Mouse (Mus musculus): ENCODE data around the gene Spire2.
A peak's percentile ranks its signal among the peaks of the same experiment; 100 is the strongest.
"Not testable (repeated sequence)": the region's sequence is repeated elsewhere in the genome, so short reads cannot be mapped to it uniquely, and the experiment has no call there.

Gene Spire2

GRCm38 (mm10) chr8:123332262-123333090 is at the start of gene Spire2:
Spire2 (plus strand) TSS chr8:123332713.
- peak; percentile 16 to 40 for DNase-seq (ENCODE audit: low spot score in 2 of 2)

GRCm38 (mm10) chr8:123282994-123283393 is 49.5 kb upstream of the Spire2 start:
- not testable (repeated sequence) for DNase-seq (ENCODE audit: low spot score in 2 of 2)

GRCm38 (mm10) chr8:123283991-123284390 is 48.5 kb upstream of the Spire2 start:
- DNase-seq (ENCODE audit: low spot score in 2 of 2): no peak

DNA sequence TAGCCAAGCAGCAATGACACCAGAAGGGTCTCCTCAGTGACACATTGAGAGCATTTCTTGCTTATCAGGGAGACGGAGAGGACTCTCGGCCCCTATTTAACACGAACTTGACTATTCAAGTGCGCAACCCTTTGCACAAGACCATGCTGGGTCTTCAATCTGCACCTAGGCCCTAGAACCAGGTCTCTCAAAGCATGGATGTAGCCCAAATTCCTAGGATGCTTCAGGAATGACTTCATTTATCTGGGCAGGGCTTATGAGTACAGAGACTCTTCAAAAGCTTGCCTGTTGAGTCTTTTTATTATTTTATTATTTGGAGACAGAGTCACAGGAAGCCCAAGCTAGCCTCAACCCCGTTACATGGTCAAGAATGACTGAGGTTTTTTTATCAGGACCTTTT is 48.0 kb upstream of the Spire2 start:
- no peak for DNase-seq (ENCODE audit: low spot score in 2 of 2)

GRCm38 (mm10) chr8:123287362-123287761 is 45.2 kb upstream of the Spire2 start:
- DNase-seq (ENCODE audit: low spot score in 2 of 2): no peak

DNA sequence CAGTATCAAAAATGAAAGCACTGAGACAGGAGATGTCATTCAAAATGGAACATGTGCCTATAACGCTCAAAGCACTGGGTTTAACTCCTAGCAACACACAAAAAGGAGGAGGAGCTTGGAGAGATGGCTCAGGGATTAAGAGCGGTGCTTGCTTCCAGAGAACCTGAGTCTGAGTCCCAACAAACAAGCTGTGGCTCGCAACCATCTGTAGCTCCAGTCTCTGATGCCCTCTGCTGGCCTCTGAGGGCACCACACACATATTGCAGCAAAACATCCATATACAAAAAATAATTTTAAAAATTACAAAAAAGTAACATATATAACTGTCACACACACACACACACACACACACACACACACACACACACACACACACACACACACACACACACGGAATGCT is 42.3 kb upstream of the Spire2 start:
- DNase-seq (ENCODE audit: low spot score in 2 of 2): no peak

GRCm38 (mm10) chr8:123290679-123291078 is 41.8 kb upstream of the Spire2 start:
- peak in 1 of 2 experiments; percentile 13 for DNase-seq (ENCODE audit: low spot score in 2 of 2)

- DNase-seq (ENCODE audit: low spot score in 2 of 2): peak; percentile 68 to 77
These were observed 40.8 kb upstream of the Spire2 start for GRCm38 (mm10) chr8:123291716-123292115.

GRCm38 (mm10) chr8:123292281-123292680 is 40.2 kb upstream of the Spire2 start:
- no peak for DNase-seq (ENCODE audit: low spot score in 2 of 2)

DNA sequence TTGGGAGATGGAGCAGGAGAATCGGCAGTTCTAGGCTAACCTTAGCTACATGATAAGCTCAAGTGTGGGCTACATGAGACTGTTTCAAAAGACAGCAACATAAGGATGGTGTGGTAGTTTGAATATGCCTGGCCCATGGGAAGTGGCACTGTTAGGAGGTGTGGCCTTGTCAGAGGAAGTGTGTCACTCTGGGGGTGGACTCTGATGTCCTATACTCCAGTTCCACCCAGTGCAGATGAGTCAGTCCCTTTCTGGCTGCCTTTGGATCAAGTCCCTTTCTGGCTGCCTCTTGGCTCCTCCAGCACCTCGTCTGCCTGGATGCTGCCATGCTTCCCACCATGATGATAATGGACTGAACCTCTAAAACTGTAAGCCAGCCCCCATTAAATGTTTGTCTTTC is 39.7 kb upstream of the Spire2 start:
- DNase-seq (ENCODE audit: low spot score in 2 of 2): no peak

DNA sequence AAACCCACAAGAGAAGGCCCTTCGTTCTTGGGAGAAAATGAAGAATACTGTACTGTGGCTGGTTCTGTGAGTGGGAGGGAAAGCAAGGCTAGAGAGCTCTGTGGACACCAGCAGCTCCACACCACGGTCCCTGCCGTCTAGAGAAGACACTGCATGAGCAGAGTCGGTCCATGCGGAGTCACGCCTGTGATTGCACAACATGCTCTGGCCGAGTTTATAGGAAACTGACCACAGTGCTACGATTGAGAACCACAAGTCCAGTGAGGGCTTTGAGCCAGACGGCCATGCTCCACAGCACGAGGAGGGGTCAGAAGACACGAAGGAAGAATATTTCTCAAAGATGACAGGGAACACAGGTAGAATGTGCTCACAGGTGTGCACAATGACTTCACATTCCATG is 34.2 kb upstream of the Spire2 start:
- DNase-seq (ENCODE audit: low spot score in 2 of 2): no peak

DNA sequence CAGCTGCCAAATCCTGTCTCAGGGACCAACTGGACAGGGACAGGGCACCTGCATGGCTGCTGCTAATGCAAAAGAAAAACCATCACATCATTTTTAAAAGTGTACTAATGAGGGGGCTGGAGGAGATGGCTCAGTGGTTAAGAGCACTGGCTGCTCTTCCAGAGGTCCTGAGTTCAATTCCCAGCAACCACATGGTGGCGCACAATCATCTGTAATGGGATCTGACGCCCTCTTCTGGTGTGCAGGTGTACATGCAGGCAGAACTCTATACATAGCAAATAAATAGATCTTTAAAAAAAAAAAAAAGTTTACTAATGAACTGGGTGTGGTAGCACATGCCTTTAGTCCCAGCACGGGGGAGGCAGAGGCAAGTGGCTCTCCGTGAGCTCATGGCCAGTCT is 23.8 kb upstream of the Spire2 start:
- no peak for DNase-seq (ENCODE audit: low spot score in 2 of 2)

- no peak for DNase-seq (ENCODE audit: low spot score in 2 of 2)
These were observed 14.6 kb upstream of the Spire2 start for GRCm38 (mm10) chr8:123317781-123318466.

GRCm38 (mm10) chr8:123318467-123318911 is 14.0 kb upstream of the Spire2 start, which contains the start of gene Fanca:
Fanca (minus strand) TSS chr8:123318576.
- peak; percentile 89 to 90 for DNase-seq (ENCODE audit: low spot score in 2 of 2)

DNA sequence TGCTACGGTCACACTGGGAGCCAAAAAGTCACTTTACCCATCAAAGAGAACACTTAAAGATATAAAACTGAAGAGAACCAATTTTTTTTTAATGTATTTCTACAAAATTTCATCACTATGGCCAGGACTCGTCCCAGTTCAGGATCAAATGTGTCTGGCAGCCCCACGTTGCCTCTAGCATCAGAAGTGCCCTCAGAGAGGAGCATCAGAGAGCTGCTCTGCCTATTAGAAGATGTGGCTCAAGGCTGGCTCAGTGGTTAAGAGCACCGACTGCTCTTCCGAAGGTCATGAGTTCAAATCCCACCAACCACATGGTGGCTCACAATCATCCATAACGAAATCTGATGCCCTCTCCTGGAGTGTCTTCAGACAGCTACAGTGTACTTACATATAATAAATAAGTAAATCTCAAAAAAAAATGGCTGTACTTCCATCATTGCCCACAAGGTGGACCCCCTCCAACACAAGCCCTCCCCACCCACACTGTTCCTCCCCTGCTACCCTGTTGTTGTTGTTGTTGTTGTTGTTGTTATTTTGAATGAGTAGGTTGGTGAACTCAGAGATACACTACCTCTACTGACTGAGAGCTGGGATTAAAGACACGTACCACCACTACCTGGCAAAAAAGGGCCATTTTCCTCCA is 12.9 kb upstream of the Spire2 start:
- DNase-seq (ENCODE audit: low spot score in 2 of 2): peak; percentile 18 to 21

DNA sequence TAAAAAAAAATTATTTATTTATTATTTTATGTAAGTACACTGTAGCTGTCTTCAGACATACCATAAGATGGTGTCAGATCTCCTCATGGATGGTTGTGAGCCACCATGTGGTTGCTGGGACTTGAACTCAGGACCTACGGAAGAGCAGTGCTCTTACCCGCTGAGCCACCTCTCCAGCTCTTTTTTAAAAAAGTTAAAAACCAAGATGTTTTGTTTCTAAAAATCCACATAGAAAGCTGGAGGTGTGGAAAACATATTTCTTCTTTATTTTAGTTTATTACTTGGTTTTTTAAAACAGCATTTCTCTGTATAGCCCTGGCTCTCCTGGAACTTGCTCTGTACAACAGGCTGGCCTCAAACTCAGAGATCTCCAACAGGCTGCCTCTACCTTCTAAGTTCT is 4.0 kb upstream of the Spire2 start:
- no peak for DNase-seq (ENCODE audit: low spot score in 2 of 2)

DNA sequence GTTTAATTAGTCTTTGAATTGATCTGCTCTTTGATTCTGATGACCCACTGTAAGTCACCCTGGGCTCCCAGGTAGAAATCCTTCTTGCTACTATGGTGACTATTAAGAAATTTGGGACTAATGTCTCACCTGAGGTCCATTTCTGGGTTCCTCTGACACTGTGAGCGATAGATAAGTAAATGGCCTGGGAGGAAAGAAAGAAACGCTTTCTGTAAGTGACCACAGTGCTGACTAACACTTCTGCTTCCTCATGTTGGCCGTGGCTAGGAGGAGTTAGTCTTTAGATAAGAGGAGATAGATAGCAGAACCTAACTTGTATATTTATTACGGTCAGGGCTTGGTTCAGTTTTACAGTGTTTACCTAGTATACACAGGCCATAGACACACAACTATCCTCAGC is 3.2 kb upstream of the Spire2 start:
- no peak for DNase-seq (ENCODE audit: low spot score in 2 of 2)

- DNase-seq (ENCODE audit: low spot score in 2 of 2): no peak
These were observed 2.6 kb upstream of the Spire2 start for GRCm38 (mm10) chr8:123329961-123330360.

DNA sequence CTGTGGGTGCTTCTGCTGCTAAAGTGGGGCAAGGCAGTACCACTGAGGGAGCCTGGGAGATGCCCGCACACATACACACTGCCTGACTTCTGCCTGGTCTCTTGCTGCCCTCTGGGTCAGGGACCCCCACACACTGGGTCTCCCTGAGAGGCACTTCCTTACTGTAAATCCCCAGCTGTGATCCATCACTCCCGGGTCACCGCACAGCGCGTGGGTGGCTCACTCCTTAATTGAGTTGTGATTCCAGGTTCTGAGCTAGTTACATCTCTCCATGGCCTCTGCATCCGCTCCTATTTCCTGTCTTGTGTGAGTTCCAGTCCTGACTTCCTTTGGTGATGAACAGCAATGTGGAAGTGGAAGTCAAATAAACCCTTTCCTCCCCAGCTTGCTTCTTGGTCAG is 1.8 kb upstream of the Spire2 start:
- DNase-seq (ENCODE audit: low spot score in 2 of 2): no peak

GRCm38 (mm10) chr8:123331301-123331700 is 1.2 kb upstream of the Spire2 start:
- DNase-seq (ENCODE audit: low spot score in 2 of 2): no peak

DNA sequence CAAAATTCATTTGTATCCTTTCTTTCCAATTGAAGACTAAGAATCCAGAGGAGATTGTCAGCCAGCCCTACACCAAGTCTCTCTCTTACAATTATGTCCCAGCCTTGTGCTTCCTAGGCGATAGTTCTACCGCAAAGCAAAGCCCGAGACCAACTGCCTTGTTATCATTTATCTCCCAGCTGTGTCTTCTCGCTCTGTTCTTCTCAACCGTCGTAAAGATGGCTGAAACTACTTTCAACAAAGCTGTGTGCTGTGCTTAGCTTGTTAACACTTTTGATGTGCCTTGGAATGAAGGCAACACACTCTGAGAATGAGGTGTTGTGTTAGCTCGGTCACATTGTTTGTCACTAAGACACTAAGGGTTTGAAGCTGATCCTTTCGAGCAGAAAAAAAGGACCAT is 703 bp upstream of the Spire2 start:
- no peak for DNase-seq (ENCODE audit: low spot score in 2 of 2)

DNA sequence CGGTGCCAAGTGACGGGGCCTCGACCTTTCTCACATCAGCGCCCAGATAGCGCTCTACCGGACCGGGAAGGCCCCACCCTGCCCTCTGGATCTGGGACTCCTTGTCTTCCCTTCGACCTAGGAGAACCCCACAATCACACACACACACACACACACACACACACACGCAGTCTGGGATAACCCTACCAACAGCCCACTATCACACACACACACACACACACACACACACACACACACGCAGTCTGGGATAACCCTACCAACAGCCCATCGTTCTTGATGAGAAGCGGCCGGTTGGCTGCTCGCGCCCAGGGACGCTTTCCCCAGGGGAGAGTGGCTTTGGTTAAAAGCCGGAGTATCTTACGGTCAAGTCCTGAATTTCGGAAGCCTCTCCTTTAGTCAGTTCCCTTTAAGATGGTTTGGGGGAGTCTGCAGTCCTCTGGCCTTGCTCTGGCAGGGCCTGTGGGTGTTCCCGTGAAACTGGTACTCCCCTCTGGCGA is 626 bp downstream of the Spire2 start:
- DNase-seq (ENCODE audit: low spot score in 2 of 2): no peak
